Mouse (Mus musculus): ENCODE measurements around the gene Fam178b. TPM values are rescaled to one million over a fixed set of nuclear protein-coding genes. Genes with fewer than 3 reads are reported as not detected.

Fam178b gene
- polyA plus RNA-seq, 1 experiment from 2014 or later: 1.3 TPM

DNA sequence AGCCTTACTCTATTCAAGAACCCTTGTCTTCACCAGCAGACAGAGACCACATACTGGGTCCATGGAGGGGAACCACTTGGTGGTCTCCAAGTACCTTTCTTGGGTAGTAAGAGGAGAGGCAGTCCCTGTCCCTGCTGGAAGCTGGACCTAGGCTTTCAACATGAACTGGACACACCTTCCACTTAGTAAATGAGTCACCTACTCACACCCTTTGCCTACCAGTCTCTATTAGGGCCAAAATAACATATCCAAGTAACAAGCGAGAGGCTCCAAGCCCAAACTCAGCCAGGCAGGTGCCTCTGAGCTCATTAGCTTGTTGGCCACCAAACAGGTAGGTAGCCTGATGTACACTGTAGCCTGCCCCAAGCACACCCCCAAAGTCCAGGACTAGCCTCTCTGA lies 25.6 kb upstream of the Fam178b start:
- Histone ChIP-seq H3K4me1 (ENCODE audit: control insufficient read depth, insufficient read depth, low read length) (peaks cover 13% of the 10 kb centered on the region), H3K9me3 (ENCODE audit: control insufficient read depth, low read length) (no peaks in the 10 kb centered on the region), H3K9ac (ENCODE audit: low read depth, low read length) (peak overlapping the region; percentile 91; the same call in 1 of the 2 replicates), H3K4me3 (ENCODE audit: low read length) (peak overlapping the region; percentile 94), H3K36me3 (ENCODE audit: control insufficient read depth, insufficient read depth, low read length) (peaks cover 36% of the 10 kb centered on the region), H3K27ac (ENCODE audit: low read depth, low read length) (no peak overlapping the region), H3K27me3 (ENCODE audit: control insufficient read depth, insufficient read depth, low read length) (no peaks in the 10 kb centered on the region), H3K4me2 (replicated peaks; ENCODE audit: low read depth, low read length) (peak overlapping the region; percentile 61)
- 86% methylated on average over 1 of the region's 1 CpGs for WGBS
- no peak for ATAC-seq (ENCODE audit: low FRiP score, low TSS enrichment)

DNA sequence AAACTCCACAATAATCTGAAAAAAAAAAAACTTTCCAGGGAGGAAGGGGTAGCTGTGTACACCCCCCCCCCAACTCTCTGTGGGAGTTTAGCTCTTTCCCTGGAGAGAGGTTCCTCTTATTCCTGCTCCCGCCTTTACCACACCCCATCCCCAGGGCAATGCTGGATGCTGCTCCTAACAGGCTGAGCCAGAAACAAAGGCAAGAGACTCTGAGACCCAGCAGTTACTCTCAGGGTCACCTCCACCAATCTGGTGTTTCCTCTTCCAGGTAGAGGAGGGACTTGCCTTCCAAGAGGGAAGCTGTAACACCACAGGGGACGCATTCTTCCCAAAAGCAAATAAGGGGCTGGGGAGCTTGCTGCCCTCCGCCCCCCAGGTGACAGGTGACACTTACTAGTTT lies 24.8 kb upstream of the Fam178b start:
- 77% methylated on average over 3 of the region's 3 CpGs for WGBS
- Histone ChIP-seq H3K9ac (ENCODE audit: low read depth, low read length) (no peak overlapping the region), H3K27ac (ENCODE audit: low read depth, low read length) (no peak overlapping the region), H3K4me2 (replicated peaks; ENCODE audit: low read depth, low read length) (no peak overlapping the region), H3K27me3 (ENCODE audit: control insufficient read depth, insufficient read depth, low read length) (no peaks in the 10 kb centered on the region), H3K36me3 (ENCODE audit: control insufficient read depth, insufficient read depth, low read length) (peaks cover 45% of the 10 kb centered on the region), H3K9me3 (ENCODE audit: control insufficient read depth, low read length) (no peaks in the 10 kb centered on the region), H3K4me3 (ENCODE audit: low read length) (no peak overlapping the region), H3K4me1 (ENCODE audit: control insufficient read depth, insufficient read depth, low read length) (peaks cover 13% of the 10 kb centered on the region)
- ATAC-seq (ENCODE audit: low FRiP score, low TSS enrichment): no peak

DNA sequence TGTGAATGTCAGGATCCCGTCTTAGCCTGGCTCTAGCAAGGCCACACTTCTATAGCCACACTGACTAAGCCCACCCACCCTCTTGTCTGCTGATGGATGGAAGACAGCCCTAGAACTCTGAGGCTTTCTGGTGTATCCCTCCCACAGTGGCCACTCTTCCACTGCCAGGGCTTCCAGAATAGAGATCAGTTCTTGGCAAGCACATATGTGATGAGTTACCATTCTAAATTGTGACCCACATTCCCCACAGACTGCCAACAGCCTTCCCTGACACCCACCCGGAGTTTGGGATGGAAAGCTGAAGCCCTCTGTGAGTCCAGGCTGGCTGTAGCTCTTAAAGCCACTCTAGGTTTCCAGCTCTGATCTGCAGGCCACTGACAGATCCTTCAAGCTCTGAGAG lies 24.2 kb upstream of the Fam178b start:
- H3K9ac ChIP-seq (ENCODE audit: low read depth, low read length): no peak overlapping the region; the same call in 1 of the 2 replicates
- peaks cover 51% of the 10 kb centered on the region for H3K36me3 ChIP-seq (ENCODE audit: control insufficient read depth, insufficient read depth, low read length)
- no peak overlapping the region for H3K4me2 ChIP-seq (replicated peaks; ENCODE audit: low read depth, low read length)
- no peaks in the 10 kb centered on the region for H3K27me3 ChIP-seq (ENCODE audit: control insufficient read depth, insufficient read depth, low read length)
- H3K4me1 ChIP-seq (ENCODE audit: control insufficient read depth, insufficient read depth, low read length): peaks cover 13% of the 10 kb centered on the region
- ATAC-seq (ENCODE audit: low FRiP score, low TSS enrichment): no peak
- H3K4me3 ChIP-seq (ENCODE audit: low read length): no peak overlapping the region
- no peak overlapping the region for H3K27ac ChIP-seq (ENCODE audit: low read depth, low read length)
- no peaks in the 10 kb centered on the region for H3K9me3 ChIP-seq (ENCODE audit: control insufficient read depth, low read length)
- WGBS: 79% methylated on average over 2 of the region's 2 CpGs

DNA sequence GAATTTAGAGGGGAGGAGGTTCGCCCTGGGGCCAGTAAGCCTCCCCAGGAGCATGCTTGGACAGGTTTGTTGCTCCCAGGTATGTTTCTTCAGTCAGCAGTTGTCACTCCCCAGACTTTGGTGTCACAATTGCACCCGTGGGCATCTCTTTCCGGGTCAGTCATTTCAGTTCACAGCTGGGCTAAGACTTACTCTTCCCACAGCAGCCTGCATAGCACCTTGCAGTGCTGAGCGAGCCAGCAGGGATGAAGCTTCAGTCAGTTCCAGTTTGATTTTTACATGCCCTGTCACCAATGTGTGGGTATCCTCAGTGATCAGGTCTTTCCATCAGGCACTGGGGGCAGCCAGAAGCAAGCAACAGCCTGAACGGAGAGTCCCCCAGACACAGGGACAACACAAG lies 14.0 kb upstream of the Fam178b start:
- Histone ChIP-seq H3K4me3 (ENCODE audit: low read length) (no peak overlapping the region), H3K4me2 (replicated peaks; ENCODE audit: low read depth, low read length) (no peak overlapping the region), H3K27me3 (ENCODE audit: control insufficient read depth, insufficient read depth, low read length) (no peaks in the 10 kb centered on the region), H3K27ac (ENCODE audit: low read depth, low read length) (no peak overlapping the region), H3K9ac (ENCODE audit: low read depth, low read length) (peak overlapping the region; percentile 13; the same call in 1 of the 2 replicates), H3K36me3 (ENCODE audit: control insufficient read depth, insufficient read depth, low read length) (peaks cover 58% of the 10 kb centered on the region), H3K4me1 (ENCODE audit: control insufficient read depth, insufficient read depth, low read length) (peaks cover 10% of the 10 kb centered on the region), H3K9me3 (ENCODE audit: control insufficient read depth, low read length) (no peaks in the 10 kb centered on the region)
- no peak for ATAC-seq (ENCODE audit: low FRiP score, low TSS enrichment)
- 59% methylated on average over 5 of the region's 5 CpGs for WGBS

DNA sequence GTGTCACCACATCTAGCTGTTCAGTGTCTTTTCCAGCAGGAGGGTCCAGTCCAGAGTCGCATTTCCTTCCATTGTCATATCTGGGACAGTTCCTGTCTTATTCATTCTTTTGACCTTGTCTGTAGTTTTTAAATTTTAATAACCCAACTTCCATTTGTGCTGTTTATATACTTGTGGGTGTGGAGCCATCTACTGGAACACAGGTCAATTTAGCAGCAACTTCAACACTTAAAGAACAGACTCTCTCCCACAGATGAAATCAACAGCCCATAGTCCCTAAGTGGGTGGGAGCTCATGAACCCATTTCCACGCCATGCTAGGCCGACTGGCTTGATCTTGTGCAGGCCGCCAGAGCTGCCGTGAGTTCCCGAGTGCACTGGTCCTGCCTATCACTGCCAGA lies 13.4 kb upstream of the Fam178b start:
- H3K4me2 ChIP-seq (replicated peaks; ENCODE audit: low read depth, low read length): no peak overlapping the region
- H3K36me3 ChIP-seq (ENCODE audit: control insufficient read depth, insufficient read depth, low read length): peaks cover 52% of the 10 kb centered on the region
- no peak overlapping the region for H3K4me3 ChIP-seq (ENCODE audit: low read length)
- ATAC-seq (ENCODE audit: low FRiP score, low TSS enrichment): no peak
- 52% methylated on average over 6 of the region's 6 CpGs for WGBS
- H3K27me3 ChIP-seq (ENCODE audit: control insufficient read depth, insufficient read depth, low read length): no peaks in the 10 kb centered on the region
- no peaks in the 10 kb centered on the region for H3K9me3 ChIP-seq (ENCODE audit: control insufficient read depth, low read length)
- no peak overlapping the region for H3K9ac ChIP-seq (ENCODE audit: low read depth, low read length)
- H3K4me1 ChIP-seq (ENCODE audit: control insufficient read depth, insufficient read depth, low read length): peaks cover 11% of the 10 kb centered on the region
- no peak overlapping the region for H3K27ac ChIP-seq (ENCODE audit: low read depth, low read length)

DNA sequence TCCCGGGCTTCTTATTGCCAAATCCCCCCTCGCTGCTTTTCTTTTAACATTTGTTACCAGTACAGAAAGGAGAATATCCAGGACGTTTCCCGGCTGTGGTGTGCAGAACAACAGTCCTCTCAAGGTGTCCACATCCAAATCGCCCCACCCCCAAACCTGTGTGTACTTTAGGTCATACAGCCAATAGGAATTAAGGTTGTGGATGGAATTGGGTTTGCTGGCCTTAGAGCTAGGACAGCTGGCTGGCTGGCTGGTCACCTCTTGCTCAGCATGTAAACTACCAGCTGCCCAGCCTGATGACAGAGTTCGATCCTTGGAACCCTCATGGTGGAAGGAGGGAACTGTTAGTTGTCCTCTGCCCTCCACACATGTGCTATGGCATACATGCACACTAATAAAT lies 11.9 kb upstream of the Fam178b start:
- Histone ChIP-seq H3K4me3 (ENCODE audit: low read length) (no peak overlapping the region), H3K9me3 (ENCODE audit: control insufficient read depth, low read length) (no peaks in the 10 kb centered on the region), H3K4me1 (ENCODE audit: control insufficient read depth, insufficient read depth, low read length) (peaks cover 11% of the 10 kb centered on the region), H3K9ac (ENCODE audit: low read depth, low read length) (no peak overlapping the region), H3K27ac (ENCODE audit: low read depth, low read length) (no peak overlapping the region), H3K27me3 (ENCODE audit: control insufficient read depth, insufficient read depth, low read length) (no peaks in the 10 kb centered on the region), H3K36me3 (ENCODE audit: control insufficient read depth, insufficient read depth, low read length) (peaks cover 38% of the 10 kb centered on the region), H3K4me2 (replicated peaks; ENCODE audit: low read depth, low read length) (no peak overlapping the region)
- WGBS: 88% methylated on average over 6 of the region's 6 CpGs
- ATAC-seq (ENCODE audit: low FRiP score, low TSS enrichment): no peak

DNA sequence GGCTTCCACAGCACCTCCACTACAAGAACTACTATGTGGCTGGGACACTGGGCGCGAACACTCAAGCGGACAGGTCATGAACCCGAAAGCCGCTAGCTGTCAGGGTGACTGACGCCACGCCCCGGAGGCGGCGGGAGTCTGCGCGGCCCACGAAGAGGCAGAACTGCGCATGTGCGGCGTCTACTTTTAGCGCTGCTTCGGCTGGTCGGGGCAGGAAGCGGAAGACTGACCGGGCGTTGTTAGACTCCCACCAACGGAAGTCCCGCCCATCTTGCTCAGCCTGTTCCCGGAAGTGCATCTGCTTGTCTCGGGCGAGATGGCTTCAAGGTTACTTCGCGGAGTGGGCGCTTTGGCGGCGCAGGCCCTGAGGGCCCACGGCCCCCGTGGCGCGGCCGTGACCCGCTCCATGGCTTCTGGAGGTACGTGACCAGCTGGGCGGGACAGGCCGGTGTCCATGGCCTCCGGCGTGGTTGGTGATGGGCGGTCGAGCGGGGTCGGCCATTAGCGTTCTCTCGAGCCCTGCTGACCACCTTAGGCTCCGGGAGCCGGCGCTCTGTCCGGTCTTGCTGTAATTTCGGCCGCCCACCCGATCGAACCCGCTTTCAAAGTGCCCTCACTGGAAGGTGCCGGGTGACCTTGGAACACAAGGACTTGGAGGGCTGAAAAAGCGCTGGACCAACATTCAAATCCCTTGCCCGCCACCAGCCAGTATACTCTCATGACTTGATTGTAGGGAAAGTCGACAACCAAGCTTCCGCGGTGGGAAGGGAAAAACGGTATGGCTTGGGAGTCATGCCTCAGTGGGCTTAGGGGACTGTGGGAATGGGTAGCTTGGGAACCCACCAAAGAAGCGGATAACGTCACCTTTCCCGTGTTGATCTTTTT lies 8.5 kb upstream of the Fam178b start, which contains the start of gene Cox5b:
TSS of gene Cox5b (plus strand) at position 179 of the 885 bp plus-strand sequence.
- ATAC-seq (ENCODE audit: low FRiP score, low TSS enrichment): peak; percentile 94
- Histone ChIP-seq H3K4me2 (replicated peaks; ENCODE audit: low read depth, low read length) (peak within 1 kb of the TSS; percentile 81), H3K4me3 (ENCODE audit: low read length) (peak within 1 kb of the TSS; percentile 95), H3K27ac (ENCODE audit: low read depth, low read length) (peak within 1 kb of the TSS; percentile 59), H3K36me3 (ENCODE audit: control insufficient read depth, insufficient read depth, low read length) (peaks cover 26% of the 10 kb centered on the region), H3K4me1 (ENCODE audit: control insufficient read depth, insufficient read depth, low read length) (peaks cover 8% of the 10 kb centered on the region), H3K9ac (ENCODE audit: low read depth, low read length) (peak within 1 kb of the TSS; percentile 87), H3K9me3 (ENCODE audit: control insufficient read depth, low read length) (no peaks in the 10 kb centered on the region), H3K27me3 (ENCODE audit: control insufficient read depth, insufficient read depth, low read length) (no peaks in the 10 kb centered on the region)
- WGBS: under 1% methylated on average over 65 of the region's 68 CpGs

DNA sequence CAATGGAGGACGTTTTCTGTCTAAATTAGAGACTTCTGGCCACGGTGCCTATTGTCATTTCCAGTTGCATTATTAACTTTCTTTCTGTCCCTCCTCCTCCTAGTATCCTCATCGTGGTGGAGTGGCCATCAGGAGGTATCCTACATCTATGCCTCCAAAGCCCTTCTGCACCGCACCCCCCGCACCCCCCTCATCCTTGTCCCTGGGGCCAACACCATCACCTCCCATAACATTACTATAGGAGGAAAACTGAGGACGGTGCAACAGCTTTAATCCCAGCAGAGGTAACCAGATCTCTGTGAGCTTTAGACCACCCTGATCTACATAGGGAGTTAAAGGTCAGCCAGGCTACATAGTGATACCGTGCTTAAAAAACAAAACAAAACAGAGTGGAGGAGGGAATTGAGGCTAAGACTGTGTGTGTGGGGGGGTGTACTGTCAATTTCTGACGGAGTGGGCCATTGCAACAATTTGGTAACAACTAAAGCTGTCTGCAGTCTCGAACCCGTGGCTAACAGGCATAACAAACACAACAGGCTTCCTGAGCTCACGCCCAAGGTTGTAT lies 7.8 kb upstream of the Fam178b start:
- 51% methylated on average over 11 of the region's 11 CpGs for WGBS
- Histone ChIP-seq H3K4me2 (replicated peaks; ENCODE audit: low read depth, low read length) (peak overlapping the region; percentile 81; the same call in 1 of the 2 replicates), H3K27me3 (ENCODE audit: control insufficient read depth, insufficient read depth, low read length) (no peaks in the 10 kb centered on the region), H3K4me3 (ENCODE audit: low read length) (peak overlapping the region; percentile 95), H3K9me3 (ENCODE audit: control insufficient read depth, low read length) (no peaks in the 10 kb centered on the region), H3K27ac (ENCODE audit: low read depth, low read length) (no peak overlapping the region), H3K4me1 (ENCODE audit: control insufficient read depth, insufficient read depth, low read length) (peaks cover 8% of the 10 kb centered on the region), H3K36me3 (ENCODE audit: control insufficient read depth, insufficient read depth, low read length) (peaks cover 26% of the 10 kb centered on the region), H3K9ac (ENCODE audit: low read depth, low read length) (no peak overlapping the region)
- peak; percentile 55 for ATAC-seq (ENCODE audit: low FRiP score, low TSS enrichment)

All from kidney, embryonic 14.5 days (tissue).